Mouse (Mus musculus): ENCODE measurements around the gene Nucks1. TPM values are rescaled to one million over a fixed set of nuclear protein-coding genes. Genes with fewer than 3 reads are reported as not detected.

Gene Nucks1
- polyA plus RNA-seq, 1 experiment = 4.7 TPM

GRCm38 (mm10) chr1:131955131-131955757 is 44.9 kb downstream of the Nucks1 start:
- TF ChIP-seq POLR2A (IDR thresholded peaks at IDR 0.05; ENCODE audit: control insufficient read depth, low read depth, low read length) (no peak), CTCF (IDR thresholded peaks at IDR 0.05; ENCODE audit: control insufficient read depth, insufficient read depth, insufficient replicate concordance, low read depth, low read length) (no peak)
- Histone ChIP-seq H3K36me3 (ENCODE audit: control insufficient read depth, insufficient read depth, low read length) (no peaks in the 10 kb centered on the region), H3K4me3 (ENCODE audit: control insufficient read depth, low read depth, low read length) (no peak overlapping the region), H3K27me3 (ENCODE audit: control insufficient read depth, insufficient read depth, low read length) (no peaks in the 10 kb centered on the region), H3K27ac (ENCODE audit: control insufficient read depth, insufficient read depth, low read depth, low read length) (no peak overlapping the region), H3K4me1 (ENCODE audit: control insufficient read depth, insufficient read depth, low read length) (no peaks in the 10 kb centered on the region)

- no peaks in the 10 kb centered on the region for H3K36me3 ChIP-seq (ENCODE audit: control insufficient read depth, insufficient read depth, low read length)
- no peak overlapping the region for H3K4me3 ChIP-seq (ENCODE audit: control insufficient read depth, low read depth, low read length)
- TF ChIP-seq POLR2A (IDR thresholded peaks at IDR 0.05; ENCODE audit: control insufficient read depth, low read depth, low read length) (no peak), CTCF (IDR thresholded peaks at IDR 0.05; ENCODE audit: control insufficient read depth, insufficient read depth, insufficient replicate concordance, low read depth, low read length) (no peak)
- no peak overlapping the region for H3K27ac ChIP-seq (ENCODE audit: control insufficient read depth, insufficient read depth, low read depth, low read length)
- H3K27me3 ChIP-seq (ENCODE audit: control insufficient read depth, insufficient read depth, low read length) = no peaks in the 10 kb centered on the region
- H3K4me1 ChIP-seq (ENCODE audit: control insufficient read depth, insufficient read depth, low read length) = peaks cover 2% of the 10 kb centered on the region; the same call in 1 of the 2 replicates
These were observed 47.1 kb downstream of the Nucks1 start for GRCm38 (mm10) chr1:131957416-131957815.

- Histone ChIP-seq H3K27me3 (ENCODE audit: control insufficient read depth, insufficient read depth, low read length) (no peaks in the 10 kb centered on the region), H3K27ac (ENCODE audit: control insufficient read depth, insufficient read depth, low read depth, low read length) (no peak overlapping the region), H3K4me1 (ENCODE audit: control insufficient read depth, insufficient read depth, low read length) (peaks cover 14% of the 10 kb centered on the region), H3K36me3 (ENCODE audit: control insufficient read depth, insufficient read depth, low read length) (no peaks in the 10 kb centered on the region), H3K4me3 (ENCODE audit: control insufficient read depth, low read depth, low read length) (no peak overlapping the region)
- TF ChIP-seq POLR2A (IDR thresholded peaks at IDR 0.05; ENCODE audit: control insufficient read depth, low read depth, low read length) = no peak
- TF ChIP-seq CTCF (IDR thresholded peaks at IDR 0.05; ENCODE audit: control insufficient read depth, insufficient read depth, insufficient replicate concordance, low read depth, low read length) = no peak
These were observed 50.7 kb downstream of the Nucks1 start for GRCm38 (mm10) chr1:131961004-131961403.

- no peaks in the 10 kb centered on the region for H3K27me3 ChIP-seq (ENCODE audit: control insufficient read depth, insufficient read depth, low read length)
- H3K27ac ChIP-seq (ENCODE audit: control insufficient read depth, insufficient read depth, low read depth, low read length) = peak within 1 kb of the TSS; percentile 64
- peak within 1 kb of the TSS; percentile 77 for H3K4me3 ChIP-seq (ENCODE audit: control insufficient read depth, low read depth, low read length)
- no peaks in the 10 kb centered on the region for H3K36me3 ChIP-seq (ENCODE audit: control insufficient read depth, insufficient read depth, low read length)
- TF ChIP-seq CTCF (IDR thresholded peaks at IDR 0.05; ENCODE audit: control insufficient read depth, insufficient read depth, insufficient replicate concordance, low read depth, low read length) = no peak
- peak; percentile 31; the same call in 1 of the 2 replicates for TF ChIP-seq POLR2A (IDR thresholded peaks at IDR 0.05; ENCODE audit: control insufficient read depth, low read depth, low read length)
- peaks cover 14% of the 10 kb centered on the region for H3K4me1 ChIP-seq (ENCODE audit: control insufficient read depth, insufficient read depth, low read length)
These were observed 52.3 kb downstream of the Nucks1 start, which contains the start of gene Slc45a3 for GRCm38 (mm10) chr1:131962606-131963084. Gene Slc45a3 (plus strand): TSS chr1:131962967.

GRCm38 (mm10) chr1:131963085-131963951 is 53.0 kb downstream of the Nucks1 start:
- Histone ChIP-seq H3K36me3 (ENCODE audit: control insufficient read depth, insufficient read depth, low read length) (no peaks in the 10 kb centered on the region), H3K27me3 (ENCODE audit: control insufficient read depth, insufficient read depth, low read length) (no peaks in the 10 kb centered on the region), H3K27ac (ENCODE audit: control insufficient read depth, insufficient read depth, low read depth, low read length) (peak overlapping the region; percentile 64), H3K4me1 (ENCODE audit: control insufficient read depth, insufficient read depth, low read length) (peaks cover 14% of the 10 kb centered on the region), H3K4me3 (ENCODE audit: control insufficient read depth, low read depth, low read length) (peak overlapping the region; percentile 77)
- no peak for TF ChIP-seq POLR2A (IDR thresholded peaks at IDR 0.05; ENCODE audit: control insufficient read depth, low read depth, low read length)
- TF ChIP-seq CTCF (IDR thresholded peaks at IDR 0.05; ENCODE audit: control insufficient read depth, insufficient read depth, insufficient replicate concordance, low read depth, low read length) = no peak

GRCm38 (mm10) chr1:131964100-131964499 is 53.8 kb downstream of the Nucks1 start:
- H3K27ac ChIP-seq (ENCODE audit: control insufficient read depth, insufficient read depth, low read depth, low read length) = peak overlapping the region; percentile 64; the same call in 1 of the 2 replicates
- peak overlapping the region; percentile 77; the same call in 1 of the 2 replicates for H3K4me3 ChIP-seq (ENCODE audit: control insufficient read depth, low read depth, low read length)
- H3K27me3 ChIP-seq (ENCODE audit: control insufficient read depth, insufficient read depth, low read length) = no peaks in the 10 kb centered on the region
- TF ChIP-seq POLR2A (IDR thresholded peaks at IDR 0.05; ENCODE audit: control insufficient read depth, low read depth, low read length) (no peak), CTCF (IDR thresholded peaks at IDR 0.05; ENCODE audit: control insufficient read depth, insufficient read depth, insufficient replicate concordance, low read depth, low read length) (no peak)
- H3K36me3 ChIP-seq (ENCODE audit: control insufficient read depth, insufficient read depth, low read length) = no peaks in the 10 kb centered on the region
- H3K4me1 ChIP-seq (ENCODE audit: control insufficient read depth, insufficient read depth, low read length) = peaks cover 14% of the 10 kb centered on the region

DNA sequence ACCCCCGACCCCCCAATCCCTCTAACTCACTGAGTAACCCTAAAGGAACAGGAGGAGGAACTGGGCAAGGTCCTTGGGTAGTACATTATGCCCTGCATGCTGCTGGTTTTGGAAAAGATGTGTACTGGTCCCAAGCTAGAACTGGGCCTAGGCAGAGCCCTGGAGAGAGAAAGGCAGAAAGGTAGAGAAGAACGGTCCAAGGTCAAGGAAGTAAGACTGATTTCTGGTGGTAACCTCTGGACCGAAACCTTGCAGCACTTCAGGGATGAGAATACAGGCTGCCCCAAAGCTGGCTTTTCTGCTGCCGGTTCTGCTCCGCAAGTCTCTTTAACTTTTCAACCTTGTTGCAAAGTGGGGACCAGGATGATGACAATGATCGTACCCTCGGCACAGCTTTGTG is 54.2 kb downstream of the Nucks1 start:
- H3K27me3 ChIP-seq (ENCODE audit: control insufficient read depth, insufficient read depth, low read length) = no peaks in the 10 kb centered on the region
- TF ChIP-seq CTCF (IDR thresholded peaks at IDR 0.05; ENCODE audit: control insufficient read depth, insufficient read depth, insufficient replicate concordance, low read depth, low read length) (no peak), POLR2A (IDR thresholded peaks at IDR 0.05; ENCODE audit: control insufficient read depth, low read depth, low read length) (no peak)
- H3K4me3 ChIP-seq (ENCODE audit: control insufficient read depth, low read depth, low read length) = no peak overlapping the region
- H3K36me3 ChIP-seq (ENCODE audit: control insufficient read depth, insufficient read depth, low read length) = no peaks in the 10 kb centered on the region
- H3K27ac ChIP-seq (ENCODE audit: control insufficient read depth, insufficient read depth, low read depth, low read length) = 0 out of 2 replicates have a peak overlapping the region, but pooled peaks have one; percentile 9
- H3K4me1 ChIP-seq (ENCODE audit: control insufficient read depth, insufficient read depth, low read length) = peaks cover 14% of the 10 kb centered on the region

Measured in testis, adult 2 months (tissue).